Mouse (Mus musculus) naive thymus-derived CD4-positive, alpha-beta T cell, adult 5 months (primary cell): Measurements from ENCODE around the gene Csrp2. TPM values are rescaled to one million over a fixed set of nuclear protein-coding genes. Genes with fewer than 3 reads are reported as not detected.

Source experiments
- polyA plus RNA-seq: library from polyadenylated mRNA; unstranded; fragments of 100-300 nt; shearing (Covaris generic); gene quantifications from one replicate; pipeline ENCODE4 v1.2.1, GENCODE M21; 2017

Csrp2 gene
- 2.3 TPM for polyA plus RNA-seq

DNA sequence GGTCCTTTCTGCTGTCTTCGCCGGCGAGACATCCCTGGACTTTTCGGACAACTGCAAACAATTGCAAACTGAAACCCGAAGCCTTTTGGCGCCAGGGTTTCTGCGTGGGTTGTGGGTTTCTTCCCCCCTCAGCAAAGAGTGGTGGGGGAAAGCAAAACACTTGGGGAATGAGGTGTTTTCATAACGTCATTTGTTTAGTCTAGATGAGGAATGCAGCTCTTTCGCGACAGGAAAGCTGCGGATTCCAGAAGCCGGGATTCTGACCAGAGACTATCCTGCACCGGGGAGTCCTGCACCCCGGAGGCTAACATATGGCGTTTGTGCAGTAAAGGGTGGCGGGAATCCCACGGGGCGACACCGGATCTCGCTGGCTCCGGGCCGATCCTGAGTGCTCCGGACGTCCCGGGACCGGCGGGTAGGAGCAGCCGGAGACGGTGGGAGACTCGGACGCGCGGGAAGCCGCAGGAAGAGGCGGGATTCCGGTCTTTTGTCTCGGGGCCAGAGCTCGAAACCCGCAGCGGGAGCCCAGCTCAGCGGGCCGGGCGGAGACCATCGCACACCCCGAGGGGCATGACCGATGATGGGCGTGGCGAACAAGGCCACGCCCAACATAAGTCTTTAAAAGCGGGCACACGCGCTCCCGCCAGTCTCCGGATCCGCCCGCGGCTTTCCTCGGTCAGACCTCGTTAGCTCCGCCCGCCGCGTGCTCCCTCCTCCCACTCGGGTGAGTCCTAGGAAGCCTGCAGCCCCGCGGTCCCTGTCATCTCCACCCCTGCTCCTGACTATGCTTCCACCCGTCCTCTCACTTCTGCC lies at the start of gene Csrp2:
Csrp2 (plus strand) TSS at position 259 of the 813 bp plus-strand sequence.

Other genes with a start within 250 kb of the Csrp2 start
- gene E2f7, start 174.3 kb upstream of the Csrp2 start, polyA plus RNA-seq = 0.65 TPM
- 33.5 TPM for gene Zdhhc17, start 90.4 kb downstream of the Csrp2 start, polyA plus RNA-seq
- 70.3 TPM for gene Osbpl8, start 245.0 kb downstream of the Csrp2 start, polyA plus RNA-seq